Mouse (Mus musculus) cerebellum, postnatal 10 days (tissue): ENCODE data around the gene Pole4.
A peak's percentile ranks its signal among the peaks of the same experiment; 100 is the strongest.

Source experiments
- DNase-seq, 2 experiments: peaks; one replicate each; pipeline ENCODE4 v3.0.0; 2021; ENCODE audit warnings: mixed read lengths in 2 of 2

Pole4 gene

DNA sequence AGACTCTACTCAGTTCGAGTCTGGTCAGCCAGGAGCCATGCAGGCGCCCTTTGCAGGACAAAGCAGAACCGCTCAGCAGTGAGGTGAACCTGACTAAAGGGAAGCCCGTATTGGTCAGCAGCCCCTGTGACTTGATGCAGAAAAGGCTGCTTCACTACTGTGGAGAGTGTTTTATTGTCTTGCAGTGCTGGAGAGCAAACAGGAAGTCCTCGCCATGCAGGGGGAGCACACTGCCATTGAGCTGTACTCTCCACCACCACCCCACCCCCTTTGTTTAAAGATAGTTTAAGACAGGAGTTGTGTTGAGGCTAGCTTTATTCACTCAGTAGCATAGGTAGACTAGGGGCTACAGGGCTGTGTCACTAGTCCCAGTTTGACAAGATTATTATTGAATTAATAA is at the start of gene Pole4:
TSS of gene Pole4 (minus strand) at position 145 of the 400 bp plus-strand sequence.
- no peak for DNase-seq

- no peak for DNase-seq
These were observed 49.6 kb upstream of the Pole4 start for GRCm38 (mm10) chr6:82754769-82755168.

GRCm38 (mm10) chr6:82753638-82754361 is 48.6 kb upstream of the Pole4 start:
- DNase-seq: no peak

GRCm38 (mm10) chr6:82753061-82753460 is 47.9 kb upstream of the Pole4 start:
- no peak for DNase-seq

- no peak for DNase-seq
These were observed 46.6 kb upstream of the Pole4 start for GRCm38 (mm10) chr6:82751791-82752190.

DNA sequence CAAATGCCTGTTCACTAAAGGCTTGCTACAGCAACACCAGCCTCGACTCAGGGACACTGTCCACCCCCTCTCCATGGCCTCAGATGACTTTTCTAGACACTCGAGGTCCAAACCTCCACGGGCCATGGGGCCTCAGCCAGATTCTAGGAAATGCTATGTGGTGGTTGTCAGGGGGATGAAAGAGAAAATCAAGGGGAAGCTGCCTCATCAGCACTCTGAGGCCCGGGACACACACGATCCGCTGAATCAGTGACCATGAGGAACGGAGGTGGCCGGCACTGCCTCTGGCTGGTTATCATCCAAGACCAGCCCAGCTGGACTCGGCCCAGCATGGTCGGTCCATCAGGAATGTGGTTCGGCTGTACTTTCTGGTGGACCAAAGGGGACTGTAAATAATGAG is 45.9 kb upstream of the Pole4 start:
- peak; percentile 49 to 57 for DNase-seq

- DNase-seq: no peak
These were observed 44.9 kb upstream of the Pole4 start for GRCm38 (mm10) chr6:82750063-82750462.

DNA sequence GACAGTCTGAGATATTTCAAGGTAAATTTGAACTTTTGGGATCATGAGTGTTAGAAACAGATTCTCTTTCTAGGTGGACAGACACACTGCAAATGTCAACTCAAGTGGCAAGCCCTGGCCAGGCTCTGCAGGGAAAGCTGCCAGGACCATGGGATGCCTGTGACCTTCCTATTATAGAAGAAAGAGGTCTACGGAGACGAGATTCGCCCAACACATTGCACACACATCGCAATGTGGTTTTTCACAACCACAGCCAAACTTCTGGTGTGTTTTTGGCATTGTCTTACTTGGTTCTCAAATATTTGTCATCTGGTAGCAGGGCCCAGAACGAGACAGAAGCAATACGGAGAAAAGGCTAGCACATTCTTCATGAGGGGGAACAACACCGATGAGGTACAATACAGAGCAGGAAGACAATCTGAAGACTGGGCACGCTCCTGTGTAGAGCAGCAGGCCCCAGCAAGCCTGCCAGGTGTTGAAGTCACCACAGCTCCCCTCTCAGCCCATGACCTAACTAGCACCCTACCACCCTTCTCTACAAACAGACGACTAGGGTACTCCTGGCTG is 43.0 kb upstream of the Pole4 start:
- peak; percentile 65 to 69 for DNase-seq

- DNase-seq: no peak
These were observed 41.9 kb upstream of the Pole4 start for GRCm38 (mm10) chr6:82747085-82747484.

- no peak for DNase-seq
These were observed 39.4 kb upstream of the Pole4 start for GRCm38 (mm10) chr6:82744553-82744952.

DNA sequence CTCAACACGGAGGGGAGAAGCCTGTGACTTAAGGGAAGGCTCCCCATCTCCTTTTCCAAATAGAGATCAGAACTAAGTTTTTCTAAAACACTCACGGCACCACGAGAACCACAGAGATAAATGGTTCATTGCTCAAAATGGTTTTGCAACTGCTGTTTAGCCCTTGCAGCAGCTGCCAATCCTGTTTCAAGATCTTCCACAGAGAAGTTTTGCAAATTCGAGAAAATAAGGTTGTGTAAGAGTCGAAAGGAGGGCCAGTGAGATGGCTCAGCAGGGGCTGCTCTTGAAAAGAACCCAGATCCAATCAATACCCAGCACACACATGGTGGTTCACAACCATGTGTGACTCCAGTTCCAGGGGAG is 36.3 kb upstream of the Pole4 start:
- no peak for DNase-seq

DNA sequence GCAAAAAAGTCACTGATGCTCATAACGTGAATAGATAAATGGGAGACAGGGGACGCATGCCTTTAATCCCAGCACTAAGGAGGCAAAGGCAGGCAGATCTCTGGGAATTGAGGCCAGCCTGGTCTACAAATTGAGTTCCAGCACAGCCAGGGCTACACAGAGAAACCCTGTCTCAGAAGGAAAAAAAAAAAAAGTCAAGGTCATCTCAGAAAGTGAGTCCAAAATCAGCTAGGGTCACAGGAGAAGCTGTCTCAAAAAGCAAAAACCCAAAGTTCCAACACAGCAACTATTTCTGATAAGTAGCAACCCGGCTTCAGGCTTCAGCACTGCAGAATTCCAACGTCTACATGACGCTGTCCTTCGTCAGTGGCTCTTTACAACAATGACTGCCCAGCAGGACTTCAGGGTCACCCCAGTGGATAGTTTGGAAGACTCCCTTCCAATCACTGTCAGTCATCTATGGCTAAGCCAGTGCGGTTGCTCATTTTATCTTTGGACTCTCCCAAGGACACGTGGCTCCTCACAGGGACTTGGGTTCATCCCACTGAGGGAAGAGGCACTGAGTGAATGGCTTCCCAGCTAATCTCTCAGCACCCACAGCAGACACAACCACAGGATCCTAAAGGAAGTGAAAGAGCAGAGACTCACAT is 35.8 kb upstream of the Pole4 start:
- DNase-seq: no peak

- DNase-seq: peak; percentile 83 to 95
These were observed 35.1 kb upstream of the Pole4 start for GRCm38 (mm10) chr6:82740269-82740668.

GRCm38 (mm10) chr6:82737634-82738540 is 32.7 kb upstream of the Pole4 start:
- DNase-seq: peak; percentile 59 to 62

DNA sequence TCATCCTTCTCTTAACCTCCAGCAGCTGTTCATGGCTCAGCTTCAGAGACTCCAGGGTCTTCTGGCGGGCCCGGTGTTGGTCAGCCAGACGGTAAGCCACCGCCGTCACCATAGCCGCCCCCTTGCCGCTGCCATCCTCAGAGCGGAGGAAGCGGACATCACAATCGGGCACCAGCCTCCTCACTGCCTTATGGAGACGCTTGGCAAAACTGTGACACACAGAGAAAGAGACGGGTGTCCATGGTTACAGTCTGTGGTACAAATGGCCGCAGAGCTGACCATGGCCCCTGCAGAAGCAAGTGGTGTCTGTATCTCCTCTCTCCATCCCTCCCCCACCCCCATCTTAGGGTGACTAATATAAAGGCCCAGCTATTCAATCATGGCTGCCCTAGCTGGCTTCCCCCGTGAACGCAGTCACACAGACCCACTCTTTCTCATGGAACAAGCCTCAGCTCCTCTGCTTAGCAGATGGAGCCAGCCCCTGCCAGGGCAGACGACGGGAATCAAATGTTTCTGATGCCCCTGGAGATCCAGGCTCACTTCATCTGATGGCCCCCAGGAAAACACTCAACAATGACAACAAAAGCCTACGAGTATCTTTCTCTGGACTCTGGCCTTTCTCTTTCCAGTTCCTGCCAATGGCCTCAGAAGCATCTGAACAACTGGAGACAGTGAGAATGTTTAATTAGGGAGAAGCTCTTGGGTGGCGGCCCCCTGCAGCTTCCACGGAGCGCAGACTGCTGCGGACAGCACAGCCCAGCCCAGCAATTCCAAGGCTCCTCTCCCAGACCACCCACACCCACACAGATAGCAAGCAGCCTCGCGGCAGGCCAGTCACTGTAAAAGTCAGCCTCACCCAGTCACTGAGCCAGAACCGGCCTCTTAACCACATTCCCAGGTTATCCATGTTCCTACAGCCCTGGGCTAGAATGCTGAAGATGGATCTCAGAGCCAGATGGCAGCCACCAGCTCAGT is 31.7 kb upstream of the Pole4 start:
- peak; percentile 67 to 74 for DNase-seq

DNA sequence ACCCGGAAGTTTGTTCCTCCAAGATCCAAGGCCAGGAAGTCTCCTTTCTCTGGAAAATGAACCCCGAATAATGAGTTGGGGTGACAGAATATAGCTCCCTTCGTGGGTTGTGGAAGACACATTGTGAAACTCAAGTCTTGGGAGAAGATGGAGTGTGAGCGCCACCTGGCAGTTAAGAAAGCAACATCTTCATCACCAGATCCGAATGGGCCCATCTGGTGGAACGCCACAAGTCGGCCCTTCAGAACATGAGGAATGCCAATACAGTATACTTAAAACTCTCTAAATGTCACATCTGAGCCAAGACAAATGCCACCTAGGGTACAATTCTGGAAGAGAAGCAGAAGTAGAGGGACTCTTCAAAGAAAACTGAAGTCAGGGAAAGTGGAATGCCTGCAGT is 30.2 kb upstream of the Pole4 start:
- DNase-seq: peak; percentile 54 to 61

DNA sequence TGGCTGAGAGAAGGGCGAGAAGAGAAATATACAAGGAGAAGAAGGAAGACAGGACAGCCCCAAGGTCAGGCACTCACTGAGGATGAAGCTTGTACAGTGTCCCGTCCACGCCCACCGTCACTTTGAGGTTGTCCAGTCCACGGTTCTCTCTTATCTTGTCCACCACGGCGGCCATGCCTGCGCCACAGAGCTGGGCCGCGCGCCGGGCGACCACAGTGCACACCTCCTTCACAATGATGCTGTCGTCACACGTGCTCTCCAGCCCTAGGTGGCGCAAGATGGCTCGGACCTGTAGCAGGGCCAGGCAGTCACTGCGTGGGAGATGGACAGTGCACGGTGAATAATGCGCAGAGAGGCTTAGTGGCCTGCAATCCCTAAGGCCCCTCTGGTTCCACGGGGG is 23.5 kb upstream of the Pole4 start:
- no peak for DNase-seq

- DNase-seq: no peak
These were observed 22.0 kb upstream of the Pole4 start for GRCm38 (mm10) chr6:82727206-82727605.

DNA sequence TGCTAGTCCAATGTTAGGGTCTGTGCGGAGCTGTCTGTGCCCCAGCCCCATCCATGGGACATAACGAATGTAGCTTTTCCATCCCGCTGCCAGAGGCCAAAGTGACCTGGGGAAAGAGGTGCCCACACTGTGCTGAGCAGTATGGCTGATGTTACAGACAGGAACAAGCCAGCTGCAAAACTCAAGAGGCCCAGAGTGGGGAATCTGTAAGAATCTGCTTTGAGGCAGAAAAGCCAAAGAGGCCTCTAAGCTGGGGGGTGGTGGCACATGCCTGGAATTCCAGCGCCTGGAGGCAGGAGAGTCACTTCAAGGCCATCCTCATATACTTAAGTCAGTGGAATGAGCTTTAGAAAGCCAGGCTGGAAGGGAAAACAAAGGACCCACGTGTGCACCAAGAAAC is 18.2 kb upstream of the Pole4 start:
- DNase-seq: no peak

DNA sequence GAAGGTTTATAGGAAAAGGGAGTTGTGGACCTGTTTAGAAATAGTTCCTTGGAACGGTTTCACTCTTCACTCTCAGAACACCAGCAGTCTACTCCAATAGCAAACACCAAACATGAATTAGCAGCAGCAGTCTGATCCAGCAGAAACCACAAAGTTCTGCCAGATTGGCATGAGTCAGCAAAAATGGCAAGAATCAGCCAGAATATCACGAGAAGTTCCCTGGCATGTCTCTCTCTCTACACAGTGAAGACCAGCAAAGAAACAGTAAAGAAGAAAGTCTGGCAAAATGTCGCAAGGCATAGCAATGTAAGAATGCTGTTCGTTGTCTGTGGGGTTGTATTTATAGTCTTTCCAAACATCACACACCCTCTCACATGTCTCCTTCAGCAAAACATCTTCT is 11.0 kb upstream of the Pole4 start:
- DNase-seq: no peak

DNA sequence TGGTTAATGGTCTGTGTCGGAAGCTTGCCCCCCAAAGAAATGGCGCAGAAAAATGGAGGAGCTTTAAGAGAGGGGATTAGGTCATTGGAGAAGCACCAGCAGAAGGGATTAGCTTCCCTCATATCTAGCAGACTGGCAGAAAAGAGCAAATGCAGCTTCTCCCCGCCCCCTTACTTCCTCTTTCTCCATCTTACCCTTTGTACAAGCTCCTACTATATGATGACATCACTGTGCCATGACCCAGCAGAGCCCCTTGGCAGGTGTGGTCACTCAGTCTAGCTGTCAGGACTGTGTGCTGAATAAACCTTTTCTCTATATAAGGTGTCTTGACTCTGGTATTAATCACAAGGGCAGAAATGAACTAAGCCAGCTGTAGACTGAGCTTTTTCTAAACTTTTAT is 10.5 kb upstream of the Pole4 start:
- no peak for DNase-seq

DNA sequence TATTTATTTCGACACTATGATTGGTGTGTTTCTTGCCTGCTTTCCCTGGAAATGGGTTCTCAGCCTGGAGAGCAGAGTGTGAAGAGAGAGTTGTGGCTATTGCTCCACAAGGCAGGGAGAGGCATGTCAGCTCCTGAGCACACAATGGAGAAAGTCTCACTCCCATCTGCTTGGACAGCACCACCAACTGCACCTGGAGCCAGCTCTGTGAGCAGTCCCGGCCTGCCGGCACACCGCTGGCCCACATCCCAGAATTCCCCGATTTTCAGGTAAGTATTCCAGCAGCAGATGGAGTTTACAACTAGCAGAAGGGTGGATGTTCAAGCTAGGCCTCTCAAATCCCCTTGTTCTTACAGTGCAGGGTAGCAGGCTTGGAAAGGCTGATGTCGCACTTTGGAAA is 10.1 kb upstream of the Pole4 start:
- peak; percentile 57 to 63 for DNase-seq
